12 mouse cellular contexts compared by ENCODE assay signal in genomic region chr17:72967371-72968175, GRCm38 (mm10). TPM values are rescaled to one million over a fixed set of nuclear protein-coding genes. Genes with fewer than 3 reads are reported as not detected.
DNase-seq lines count a peak whose midpoint lies in the region; ATAC-seq and TF ChIP-seq lines count a peak whose summit lies in the region.
"Had no signal": no experiment of that assay in that cellular context is flagged by ENCODE, and none has a peak within 500 bp of the region (broad histone marks: within the 10 kb centered on the region; RNA-seq: fewer than 3 reads in every experiment).

No protein-coding gene starts in this region.

- TF ChIP-seq POLR2A in bone marrow macrophage, adult 2 months (IDR thresholded peaks at IDR 0.05; ENCODE audit: borderline replicate concordance, low read depth, low read length), result no peak

- no peaks in the 10 kb centered on the region for H3K36me3 ChIP-seq in kidney, embryonic 15.5 days
- H3K36me3 ChIP-seq in limb, embryonic 12.5 days, result no peaks in the 10 kb centered on the region
- H3K36me3 ChIP-seq: liver, embryonic 13.5 days had no signal

- peak overlapping the region; percentile 27; the same call in 1 of the 2 replicates for H3K27ac ChIP-seq in kidney, embryonic 15.5 days
- H3K27ac ChIP-seq in bone marrow macrophage, adult 2 months (ENCODE audit: insufficient read depth, low read depth, low read length), result peak overlapping the region; percentile 45
- peak overlapping the region; percentile 42; the same call in 1 of the 2 replicates for H3K27ac ChIP-seq in limb, embryonic 12.5 days
- H3K27ac ChIP-seq: liver, embryonic 13.5 days had no signal

- ATAC-seq in kidney, embryonic 15.5 days (replicated peaks; ENCODE audit: low FRiP score), result no peak
- no peak for ATAC-seq in limb, embryonic 12.5 days (ENCODE audit: insufficient number of reproducible peaks, insufficient read depth, low FRiP score, low TSS enrichment, low read depth)

- DNase-seq in heart, adult 11 months, result peak; percentile 30
- no peak for DNase-seq in heart, adult 8-10 months (ENCODE audit: low spot score)
- DNase-seq in kidney, adult 9 months, result no peak
- DNase-seq in ovary, postnatal 14 days (ENCODE audit: low spot score), result no peak
- no peak for DNase-seq in cerebellum, adult 18-20 months
- DNase-seq: kidney, postnatal 10 days; liver, embryonic 13.5 days; lung, postnatal 4 days; thymus, adult 2 months had no signal

- H3K9me3 ChIP-seq in kidney, embryonic 15.5 days (replicated peaks), result no peaks in the 10 kb centered on the region
- no peaks in the 10 kb centered on the region for H3K9me3 ChIP-seq in limb, embryonic 12.5 days
- H3K9me3 ChIP-seq: liver, embryonic 13.5 days had no signal

- no peaks in the 10 kb centered on the region for H3K27me3 ChIP-seq in kidney, embryonic 15.5 days
- H3K27me3 ChIP-seq in limb, embryonic 12.5 days, result no peaks in the 10 kb centered on the region
- H3K27me3 ChIP-seq: liver, embryonic 13.5 days had no signal

- no peak for TF ChIP-seq CTCF in bone marrow macrophage, adult 2 months (IDR thresholded peaks at IDR 0.05; ENCODE audit: low read depth, low read length)

- H3K4me3 ChIP-seq in kidney, embryonic 15.5 days (replicated peaks), result no peak overlapping the region
- no peak overlapping the region for H3K4me3 ChIP-seq in bone marrow macrophage, adult 2 months (ENCODE audit: insufficient read depth, low read length)
- H3K4me3 ChIP-seq in limb, embryonic 12.5 days (replicated peaks), result no peak overlapping the region
- H3K4me3 ChIP-seq: liver, embryonic 13.5 days had no signal

- H3K4me2 ChIP-seq in kidney, embryonic 15.5 days, result no peak overlapping the region
- no peak overlapping the region for H3K4me2 ChIP-seq in limb, embryonic 12.5 days
- H3K4me2 ChIP-seq: liver, embryonic 13.5 days had no signal

- H3K9ac ChIP-seq in kidney, embryonic 15.5 days, result no peak overlapping the region
- no peak overlapping the region for H3K9ac ChIP-seq in limb, embryonic 12.5 days (replicated peaks)
- H3K9ac ChIP-seq: liver, embryonic 13.5 days had no signal

- peaks cover 19% of the 10 kb centered on the region for H3K4me1 ChIP-seq in kidney, embryonic 15.5 days
- H3K4me1 ChIP-seq in bone marrow macrophage, adult 2 months (ENCODE audit: control insufficient read depth, insufficient read depth, low read length), result peaks cover 24% of the 10 kb centered on the region
- peaks cover 16% of the 10 kb centered on the region for H3K4me1 ChIP-seq in limb, embryonic 12.5 days (replicated peaks)
- H3K4me1 ChIP-seq: liver, embryonic 13.5 days had no signal

- WGBS in kidney, embryonic 15.5 days, result 55% methylated on average over 6 of the region's 6 CpGs
- 55% methylated on average over 6 of the region's 6 CpGs for WGBS in limb, embryonic 12.5 days

RNA-seq across cellular contexts. Expression of gene Lbh, which starts 49.5 kb away (rescaled TPM):
- 100 to 1,000 TPM; 352 to 622 (median 508) TPM for total RNA-seq in heart, adult 8-10 months (2022)
- polyA plus RNA-seq in kidney, embryonic 15.5 days (2015; fragmentation: Nextera tagmentation; extraction: Ambion mirVana), result 7.1 and 8.9 TPM in 2 replicates
- polyA plus RNA-seq in bone marrow macrophage, adult 2 months (2012; ENCODE audit: insufficient read depth, insufficient read length, missing spikeins), result 29.7 and 30.0 TPM in 2 replicates
- polyA plus RNA-seq in limb, embryonic 12.5 days (2016; fragmentation: Nextera tagmentation; extraction: Ambion mirVana), result 2.4 and 2.7 TPM in 2 replicates
